Mouse (Mus musculus) megakaryocyte, embryonic 14.5 days (primary cell): Measurements from ENCODE around the gene Psen1. TPM values are rescaled to one million over a fixed set of nuclear protein-coding genes. Genes with fewer than 3 reads are reported as not detected.

Experiments
- H3K27me3 ChIP-seq: replicated peaks from 2 replicates; pipeline ENCODE3; 2012; ENCODE audit warnings: inconsistent platforms
- H3K36me3 ChIP-seq: replicated peaks from 2 replicates; pipeline ENCODE3; 2012; ENCODE audit warnings: low read length, inconsistent platforms, mixed read lengths
- H3K4me1 ChIP-seq: 2 replicates; pipeline ENCODE4 v1.6.1; 2012; ENCODE audit warnings: inconsistent platforms
- H3K4me3 ChIP-seq: replicated peaks from 2 replicates; pipeline ENCODE3; 2012; ENCODE audit warnings: moderate library complexity, mild to moderate bottlenecking, inconsistent platforms
- H3K9me3 ChIP-seq: 2 replicates; pipeline ENCODE4 v1.6.1; 2012; ENCODE audit warnings: inconsistent platforms
- FLI1 ChIP-seq: IDR thresholded peaks from 2 replicates; pipeline ENCODE4 v1.6.1; 2012; ENCODE audit warnings: low read length, inconsistent platforms, mixed read lengths
- GATA1 ChIP-seq: IDR thresholded peaks from 3 replicates; pipeline ENCODE4 v1.6.1; 2012; ENCODE audit warnings: mixed read lengths, low read length, inconsistent platforms, borderline replicate concordance
- polyA plus RNA-seq: library from polyadenylated mRNA; stranded (reverse); fragments of >175 nt; gene quantifications from 2 replicates; pipeline ENCODE4 v1.2.3, GENCODE M21; 2012; ENCODE audit warnings: low replicate concordance; ENCODE audit not compliant: insufficient read depth

The Psen1 gene
- polyA plus RNA-seq, 1 experiment, result 12.2 TPM

DNA sequence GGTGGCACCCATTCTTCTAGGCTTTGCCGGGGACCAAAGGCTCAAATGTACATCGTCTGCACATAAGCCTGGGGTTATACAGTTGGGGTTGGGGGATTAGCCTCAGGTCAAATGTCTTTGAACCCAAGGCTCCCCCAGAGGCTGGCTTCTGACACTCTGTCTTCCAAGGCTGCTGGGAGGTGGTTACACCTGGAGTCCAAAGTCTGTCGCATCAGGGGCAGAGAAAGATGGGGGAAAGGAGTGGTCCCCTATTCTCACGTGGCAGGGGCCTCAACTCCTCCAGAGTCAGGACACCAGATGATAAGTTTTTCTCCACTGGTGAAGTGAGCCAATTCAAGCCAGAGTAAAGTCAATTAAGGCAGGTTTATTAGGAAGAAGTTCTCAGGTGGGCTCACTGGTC lies 10.7 kb downstream of the Psen1 start:
- H3K36me3 ChIP-seq, result peaks cover 67% of the 10 kb centered on the region
- peaks cover 41% of the 10 kb centered on the region for H3K4me1 ChIP-seq
- H3K27me3 ChIP-seq, result no peaks in the 10 kb centered on the region
- no peak for TF ChIP-seq FLI1
- no peak for TF ChIP-seq GATA1
- H3K4me3 ChIP-seq, result no peak overlapping the region
- no peaks in the 10 kb centered on the region for H3K9me3 ChIP-seq

GRCm38 (mm10) chr12:83701608-83702007 lies 13.7 kb downstream of the Psen1 start:
- TF ChIP-seq GATA1 (no peak), FLI1 (no peak)
- H3K4me1 ChIP-seq, result peaks cover 33% of the 10 kb centered on the region
- no peaks in the 10 kb centered on the region for H3K9me3 ChIP-seq
- no peaks in the 10 kb centered on the region for H3K27me3 ChIP-seq
- H3K4me3 ChIP-seq, result no peak overlapping the region
- peaks cover 76% of the 10 kb centered on the region for H3K36me3 ChIP-seq

GRCm38 (mm10) chr12:83702796-83703195 lies 14.8 kb downstream of the Psen1 start:
- Histone ChIP-seq H3K27me3 (no peaks in the 10 kb centered on the region), H3K36me3 (peaks cover 85% of the 10 kb centered on the region), H3K4me1 (peaks cover 33% of the 10 kb centered on the region), H3K4me3 (no peak overlapping the region), H3K9me3 (no peaks in the 10 kb centered on the region)
- TF ChIP-seq GATA1 (no peak), FLI1 (no peak)

- Histone ChIP-seq H3K27me3 (no peaks in the 10 kb centered on the region), H3K36me3 (peaks cover 83% of the 10 kb centered on the region), H3K9me3 (no peaks in the 10 kb centered on the region), H3K4me3 (no peak overlapping the region), H3K4me1 (peaks cover 26% of the 10 kb centered on the region)
- no peak for TF ChIP-seq FLI1
- no peak for TF ChIP-seq GATA1
Observed at GRCm38 (mm10) chr12:83706951-83707350, 19.0 kb downstream of the Psen1 start.

GRCm38 (mm10) chr12:83708160-83709092 lies 20.5 kb downstream of the Psen1 start:
- Histone ChIP-seq H3K4me1 (peaks cover 32% of the 10 kb centered on the region), H3K9me3 (no peaks in the 10 kb centered on the region), H3K4me3 (no peak overlapping the region), H3K36me3 (peaks cover 85% of the 10 kb centered on the region), H3K27me3 (no peaks in the 10 kb centered on the region)
- no peak for TF ChIP-seq GATA1
- no peak for TF ChIP-seq FLI1

- no peaks in the 10 kb centered on the region for H3K9me3 ChIP-seq
- H3K36me3 ChIP-seq, result peaks cover 89% of the 10 kb centered on the region
- no peak overlapping the region for H3K4me3 ChIP-seq
- peaks cover 25% of the 10 kb centered on the region for H3K4me1 ChIP-seq
- no peak for TF ChIP-seq FLI1
- TF ChIP-seq GATA1, result no peak
- H3K27me3 ChIP-seq, result no peaks in the 10 kb centered on the region
Observed at GRCm38 (mm10) chr12:83709934-83710333, 22.0 kb downstream of the Psen1 start.

DNA sequence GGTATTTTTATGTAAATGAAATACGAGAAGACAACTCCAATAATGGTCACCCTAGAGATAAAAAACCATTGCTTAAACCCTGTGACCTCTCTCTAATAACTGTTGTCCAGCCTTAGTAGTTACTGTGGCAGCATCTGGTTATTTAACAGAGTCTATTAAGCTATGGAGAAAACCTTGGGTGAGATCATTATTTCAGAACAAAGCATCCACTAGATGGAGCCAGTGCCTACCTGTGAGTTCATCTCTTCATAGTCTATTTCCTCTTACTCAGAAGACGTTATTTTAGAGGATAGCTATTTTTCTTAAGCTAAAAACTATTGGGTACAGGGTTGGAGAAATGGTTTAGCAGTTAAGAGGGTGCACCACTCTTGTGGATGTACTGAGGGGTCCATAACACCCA lies 25.8 kb downstream of the Psen1 start:
- Histone ChIP-seq H3K4me3 (no peak overlapping the region), H3K4me1 (peaks cover 14% of the 10 kb centered on the region; the same call in 1 of the 2 replicates), H3K36me3 (peaks cover 94% of the 10 kb centered on the region), H3K9me3 (no peaks in the 10 kb centered on the region), H3K27me3 (no peaks in the 10 kb centered on the region)
- TF ChIP-seq FLI1 (no peak), GATA1 (no peak)

DNA sequence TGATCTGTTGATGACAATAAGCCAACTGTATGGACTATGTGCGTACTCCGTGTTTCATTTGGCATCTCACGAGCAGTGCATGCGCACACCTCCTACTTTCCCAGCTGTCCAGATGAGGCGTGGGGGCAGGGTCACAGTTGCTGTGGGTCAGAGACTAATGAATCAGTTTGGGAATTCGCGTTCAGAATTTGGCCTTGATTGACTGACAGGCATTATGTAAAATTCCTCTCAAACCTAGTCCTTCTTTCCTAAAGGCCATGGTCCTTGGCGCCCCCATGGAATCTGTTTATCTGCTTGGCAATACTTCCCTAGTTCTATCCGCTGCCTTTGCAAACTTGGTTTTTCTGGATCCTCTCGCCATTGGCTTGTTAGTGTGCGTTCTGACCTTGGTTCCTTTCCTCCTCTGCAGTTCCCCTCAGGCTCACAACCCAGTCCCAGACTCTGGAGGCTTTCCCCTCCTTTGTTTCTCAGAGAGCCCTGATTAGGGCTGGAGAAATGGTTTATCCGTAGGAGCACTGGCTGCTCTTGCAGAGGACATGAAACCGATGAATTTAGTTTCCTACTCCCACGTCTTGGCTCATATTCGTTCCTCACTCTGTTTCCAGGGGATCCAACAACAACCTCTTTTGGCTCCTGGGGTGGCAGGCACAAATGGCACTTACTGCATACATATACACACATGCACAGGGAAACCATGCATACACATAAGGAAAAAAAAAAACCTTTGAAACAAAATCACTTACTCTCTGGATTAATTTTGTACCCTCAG lies 28.6 kb downstream of the Psen1 start:
- no peaks in the 10 kb centered on the region for H3K27me3 ChIP-seq
- H3K4me1 ChIP-seq, result peaks cover 16% of the 10 kb centered on the region; the same call in 1 of the 2 replicates
- TF ChIP-seq GATA1 (no peak), FLI1 (no peak)
- no peak overlapping the region for H3K4me3 ChIP-seq
- peaks cover 99% of the 10 kb centered on the region for H3K36me3 ChIP-seq
- H3K9me3 ChIP-seq, result no peaks in the 10 kb centered on the region

DNA sequence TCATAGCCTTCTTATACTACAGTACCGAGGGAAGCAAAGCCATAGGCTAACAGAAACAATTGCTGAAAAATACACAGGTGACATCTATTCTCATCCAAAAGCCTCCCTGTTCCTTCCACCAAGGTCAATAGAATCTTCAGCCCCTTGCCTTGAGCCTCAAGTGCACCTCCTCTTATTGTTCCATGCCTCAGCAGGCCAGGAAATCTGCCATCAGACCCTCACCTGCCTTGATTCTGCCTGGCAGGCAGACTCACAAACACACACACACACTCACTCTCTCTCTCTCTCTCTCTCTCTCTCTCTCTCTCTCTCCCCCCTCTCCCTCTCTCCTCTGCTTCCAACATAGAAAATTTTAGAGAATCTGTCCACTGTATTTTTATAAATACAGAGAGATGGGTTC lies 31.5 kb downstream of the Psen1 start:
- Histone ChIP-seq H3K36me3 (peaks cover 97% of the 10 kb centered on the region), H3K4me1 (peaks cover 9% of the 10 kb centered on the region), H3K4me3 (no peak overlapping the region), H3K27me3 (no peaks in the 10 kb centered on the region), H3K9me3 (no peaks in the 10 kb centered on the region)
- TF ChIP-seq GATA1 (no peak), FLI1 (no peak)

GRCm38 (mm10) chr12:83721281-83721680 lies 33.3 kb downstream of the Psen1 start:
- TF ChIP-seq GATA1 (no peak), FLI1 (no peak)
- no peak overlapping the region for H3K4me3 ChIP-seq
- H3K9me3 ChIP-seq, result no peaks in the 10 kb centered on the region
- H3K27me3 ChIP-seq, result no peaks in the 10 kb centered on the region
- H3K4me1 ChIP-seq, result peaks cover 14% of the 10 kb centered on the region
- H3K36me3 ChIP-seq, result peaks cover 97% of the 10 kb centered on the region
